Mouse (Mus musculus): ENCODE measurements around the gene Kif3c.

- TF ChIP-seq CTCF (IDR thresholded peaks at IDR 0.05; ENCODE audit: low read depth, low read length) (no peak), EP300 (IDR thresholded peaks at IDR 0.05; ENCODE audit: insufficient read depth, low read depth, low read length) (no peak), POLR2A (IDR thresholded peaks at IDR 0.05; ENCODE audit: insufficient read depth, low read length) (no peak)
These were observed 26.3 kb downstream of the Kif3c start for GRCm38 (mm10) chr12:3391276-3391675.

Measured in ES-Bruce4 (cell line).